Mouse (Mus musculus): ENCODE measurements around the gene Parp12.
A peak's percentile ranks its signal among the peaks of the same experiment; 100 is the strongest.

Gene Parp12

GRCm38 (mm10) chr6:39117584-39118455 is at the start of gene Parp12:
TSS of gene Parp12 (minus strand) at chr6:39118349.
- DNase-seq (ENCODE audit: low read depth, low spot score), result peak; percentile 65

GRCm38 (mm10) chr6:39164891-39165290 is 46.7 kb upstream of the Parp12 start:
- no peak for DNase-seq (ENCODE audit: low read depth, low spot score)

GRCm38 (mm10) chr6:39161975-39162374 is 43.8 kb upstream of the Parp12 start:
- no peak for DNase-seq (ENCODE audit: low read depth, low spot score)

DNA sequence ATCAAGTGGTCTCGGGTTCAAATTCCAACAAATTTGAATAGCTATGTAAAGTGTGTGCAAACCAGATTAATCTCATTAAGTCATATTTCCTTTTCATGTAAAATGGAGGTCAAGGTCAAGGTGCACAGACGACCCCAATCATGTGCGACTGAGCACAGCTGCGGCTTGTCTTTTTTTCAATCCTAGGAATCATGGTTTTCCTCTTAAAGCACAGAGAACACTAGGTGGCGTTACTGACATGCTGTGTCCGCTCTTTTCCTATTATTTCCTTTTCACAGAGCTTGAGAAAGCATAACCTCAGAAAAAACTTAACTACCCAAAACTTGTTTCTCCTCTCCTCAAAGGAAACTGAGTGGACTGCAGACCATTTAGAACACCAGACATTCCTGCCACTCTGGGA is 27.9 kb upstream of the Parp12 start:
- no peak for DNase-seq (ENCODE audit: low read depth, low spot score)

GRCm38 (mm10) chr6:39132556-39132955 is 14.4 kb upstream of the Parp12 start:
- DNase-seq (ENCODE audit: low read depth, low spot score), result no peak

GRCm38 (mm10) chr6:39131480-39131879 is 13.3 kb upstream of the Parp12 start:
- DNase-seq (ENCODE audit: low read depth, low spot score), result no peak

DNA sequence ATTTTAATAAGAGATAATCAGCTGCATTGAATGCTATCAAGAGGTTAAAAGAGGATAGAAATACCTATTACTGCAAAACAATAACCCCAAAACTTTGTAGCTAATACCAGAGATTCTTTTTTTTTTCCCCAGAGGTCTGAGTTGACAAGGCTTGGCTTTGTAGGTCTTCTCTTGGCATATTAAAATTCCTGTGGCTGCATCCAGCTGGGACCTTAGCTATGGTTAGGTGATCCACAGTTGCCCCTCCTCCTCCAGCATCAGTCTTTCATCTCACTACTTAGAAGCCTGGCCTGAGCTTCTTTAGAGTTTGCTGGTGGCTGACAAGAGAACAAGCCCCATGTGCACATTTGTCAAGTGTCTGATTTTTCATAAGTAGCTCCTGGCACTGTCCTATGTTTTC is 6.6 kb upstream of the Parp12 start:
- DNase-seq (ENCODE audit: low read depth, low spot score), result no peak

- DNase-seq (ENCODE audit: low read depth, low spot score), result no peak
These were observed 2.5 kb upstream of the Parp12 start for GRCm38 (mm10) chr6:39120685-39121084.

- peak; percentile 34 for DNase-seq (ENCODE audit: low read depth, low spot score)
These were observed 320 bp upstream of the Parp12 start for GRCm38 (mm10) chr6:39118456-39118881.

- no peak for DNase-seq (ENCODE audit: low read depth, low spot score)
These were observed 2.7 kb downstream of the Parp12 start for GRCm38 (mm10) chr6:39115438-39115837.

DNA sequence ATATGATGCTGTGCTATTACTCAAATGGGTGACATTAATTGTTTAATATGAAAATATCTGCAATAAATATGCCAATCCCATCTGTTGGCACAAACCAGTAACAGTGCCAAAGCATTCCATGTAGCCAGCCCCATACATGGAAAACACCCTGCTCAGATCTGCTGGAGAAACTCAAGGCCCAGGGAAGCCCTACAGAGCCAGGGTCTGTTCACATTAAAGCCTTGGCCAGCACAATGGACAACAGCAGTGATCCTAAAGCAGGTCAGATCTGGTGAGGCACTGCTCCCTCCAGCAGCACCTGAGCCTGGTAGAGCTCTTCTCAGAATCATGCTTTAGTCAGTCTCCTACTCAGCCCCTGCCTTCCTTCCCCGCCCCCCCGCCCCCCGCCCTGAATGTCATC is 5.0 kb downstream of the Parp12 start:
- no peak for DNase-seq (ENCODE audit: low read depth, low spot score)

- DNase-seq (ENCODE audit: low read depth, low spot score), result no peak
These were observed 5.4 kb downstream of the Parp12 start for GRCm38 (mm10) chr6:39112701-39113100.

- DNase-seq (ENCODE audit: low read depth, low spot score), result no peak
These were observed 11.3 kb downstream of the Parp12 start for GRCm38 (mm10) chr6:39106812-39107211.

GRCm38 (mm10) chr6:39104631-39105030 is 13.5 kb downstream of the Parp12 start:
- DNase-seq (ENCODE audit: low read depth, low spot score), result no peak

DNA sequence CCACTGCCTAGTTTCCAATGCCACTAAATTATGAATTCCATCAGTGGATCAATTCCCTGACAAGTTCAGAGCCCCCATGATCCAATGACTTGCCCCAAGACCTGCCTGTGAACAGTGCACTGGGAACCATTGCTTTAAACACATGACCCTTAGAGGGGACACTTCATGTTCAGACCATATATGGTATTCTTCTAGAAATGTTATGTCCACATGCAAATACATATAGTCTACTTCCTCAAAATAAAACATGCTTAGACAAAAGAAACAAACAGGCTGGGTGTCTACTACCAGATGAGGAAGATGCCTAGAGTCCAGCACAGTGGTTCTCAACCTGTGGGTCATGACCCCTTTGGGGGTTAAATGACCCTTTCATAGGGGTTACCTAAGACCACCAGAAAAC is 41.7 kb downstream of the Parp12 start:
- DNase-seq (ENCODE audit: low read depth, low spot score), result no peak

DNA sequence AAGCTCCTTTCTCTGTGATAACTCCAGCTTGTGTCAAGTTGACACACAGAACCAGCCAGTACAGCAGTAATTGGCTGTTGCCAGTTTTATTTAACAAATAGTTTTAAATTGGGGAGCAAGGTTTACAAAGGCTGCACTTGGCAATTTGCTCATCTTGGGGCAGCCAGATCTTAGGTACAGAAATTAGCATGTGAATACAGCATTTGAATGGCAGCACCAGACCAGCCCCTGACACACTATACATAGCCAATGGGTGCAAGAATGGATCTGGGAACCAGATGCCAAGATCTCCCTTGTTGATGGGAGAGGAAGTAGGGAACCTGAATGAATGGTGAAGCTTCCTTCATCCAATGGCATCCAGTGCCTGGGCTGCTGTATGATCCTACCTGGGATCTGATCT is 44.0 kb downstream of the Parp12 start:
- DNase-seq (ENCODE audit: low read depth, low spot score), result no peak

DNA sequence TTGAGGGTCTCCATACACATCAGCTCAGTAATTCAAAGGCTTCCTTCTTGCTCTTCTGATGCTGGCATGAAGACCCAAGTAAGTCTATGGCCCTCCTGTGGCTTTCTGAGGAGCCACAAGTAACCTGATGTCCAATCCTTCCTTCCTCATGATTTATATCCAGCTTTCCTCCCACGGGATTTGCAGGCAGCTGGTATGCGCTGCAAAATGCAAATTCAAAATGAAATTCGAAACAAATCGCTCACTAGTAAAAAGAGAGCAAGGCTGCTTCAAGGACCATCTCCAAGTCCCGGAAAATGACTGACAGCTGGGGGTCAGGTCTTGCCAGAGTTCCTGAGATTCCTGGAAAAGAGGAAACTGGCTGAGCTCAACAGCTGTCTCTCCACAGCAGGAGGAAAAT is 45.5 kb downstream of the Parp12 start:
- no peak for DNase-seq (ENCODE audit: low read depth, low spot score)

DNA sequence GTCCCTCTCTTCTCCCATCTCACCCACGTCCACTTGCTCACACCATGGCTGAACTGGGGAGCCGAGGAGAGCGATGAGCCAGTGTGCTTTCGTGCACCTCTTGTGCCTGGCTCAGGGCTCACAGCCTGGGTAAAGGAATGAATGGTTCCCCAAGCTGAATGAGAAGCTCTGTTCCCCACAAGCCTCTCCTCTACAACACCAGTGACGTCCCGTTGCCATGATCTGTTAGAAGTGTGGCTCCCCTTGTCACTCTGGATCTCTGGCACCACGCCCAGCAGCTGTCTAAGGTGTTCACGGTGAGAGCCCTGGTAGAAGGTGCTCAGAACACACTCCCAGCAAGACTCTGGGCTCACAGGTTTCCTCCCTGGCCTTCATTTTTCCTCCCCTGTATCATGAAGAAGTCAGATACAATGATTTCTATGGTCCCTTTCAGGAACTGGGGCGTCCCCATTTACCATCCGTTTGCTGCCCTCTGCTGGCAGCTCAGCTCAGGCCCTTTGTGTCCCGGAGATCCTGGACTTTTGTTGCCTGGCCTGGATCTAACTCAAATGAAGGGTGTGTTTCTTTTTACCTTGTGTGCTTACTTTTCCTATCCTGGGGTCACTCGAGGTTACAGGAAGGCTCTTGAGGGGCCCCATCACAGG is 51.1 kb downstream of the Parp12 start:
- peak; percentile 75 for DNase-seq (ENCODE audit: low read depth, low spot score)

GRCm38 (mm10) chr6:39063541-39063940 is 54.6 kb downstream of the Parp12 start:
- no peak for DNase-seq (ENCODE audit: low read depth, low spot score)

DNA sequence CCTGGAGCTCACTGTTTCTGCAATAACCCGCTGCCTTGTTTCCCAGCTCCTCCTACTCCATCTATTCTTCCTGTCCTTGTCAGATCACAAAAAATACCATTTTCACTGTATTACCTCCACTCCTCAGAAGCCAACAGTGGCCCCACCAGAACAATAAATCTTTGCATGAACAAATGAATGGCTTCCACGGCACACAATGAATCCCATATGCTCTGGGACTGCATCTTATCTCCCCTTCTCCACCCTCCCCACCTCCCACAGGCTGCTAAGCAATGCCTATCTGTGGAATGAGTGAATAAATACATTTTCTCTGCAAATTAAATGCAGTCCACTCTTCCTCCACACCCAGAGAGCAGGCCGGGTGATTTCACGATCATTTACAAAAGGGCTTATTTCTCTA is 57.0 kb downstream of the Parp12 start:
- no peak for DNase-seq (ENCODE audit: low read depth, low spot score)

- DNase-seq (ENCODE audit: low read depth, low spot score), result no peak
These were observed 58.3 kb downstream of the Parp12 start for GRCm38 (mm10) chr6:39059547-39060497.

- no peak for DNase-seq (ENCODE audit: low read depth, low spot score)
These were observed 59.2 kb downstream of the Parp12 start for GRCm38 (mm10) chr6:39058936-39059335.

Measured in retina, postnatal 7 days (tissue).